Mouse (Mus musculus) mammary gland, adult 2 months (tissue): ENCODE measurements around the gene Dnah2. TPM values are rescaled to one million over a fixed set of nuclear protein-coding genes. Genes with fewer than 3 reads are reported as not detected.

Source experiments
- polyA plus RNA-seq: library from polyadenylated mRNA; depleted of rRNA; stranded (reverse); fragments of >200 nt; gene quantifications from 2 replicates; pipeline ENCODE4 v1.2.3, GENCODE M21; 2012; ENCODE audit warnings: low replicate concordance; rRNA removed

Gene Dnah2
- 0.20 and 0.27 TPM in 2 replicates for polyA plus RNA-seq

GRCm38 (mm10) chr11:69549060-69549656 is at the start of gene Dnah2:
Gene Dnah2, minus strand, starts transcription at chr11:69549110.

GRCm38 (mm10) chr11:69580091-69580514 is 31.2 kb upstream of the Dnah2 start, which contains the start of the genes Wrap53 and Trp53:
Gene Wrap53, minus strand, starts transcription at chr11:69580255.
Gene Trp53, plus strand, starts transcription at chr11:69580359.

GRCm38 (mm10) chr11:69559851-69560765 is 11.2 kb upstream of the Dnah2 start, which contains the start of gene Efnb3:
Gene Efnb3, minus strand, starts transcription at chr11:69560205.

GRCm38 (mm10) chr11:69413221-69414181 is 135.4 kb downstream of the Dnah2 start, which contains the start of gene Kdm6b:
Gene Kdm6b, minus strand, starts transcription at chr11:69413675.

GRCm38 (mm10) chr11:69398059-69398458 is 150.9 kb downstream of the Dnah2 start, which contains the start of gene Tmem88:
Gene Tmem88, minus strand, starts transcription at chr11:69398234.

GRCm38 (mm10) chr11:69395235-69395633 is 153.7 kb downstream of the Dnah2 start, which contains the start of the genes Naa38 and Cyb5d1:
Gene Naa38, plus strand, starts transcription at chr11:69395487.
Gene Cyb5d1, minus strand, starts transcription at chr11:69395631.

Other genes with a start within 250 kb of the Dnah2 start
- gene Cntrob, start 225.3 kb downstream of the Dnah2 start, polyA plus RNA-seq = 6.4 and 7.9 TPM in 2 replicates
- gene Trappc1, start 225.1 kb downstream of the Dnah2 start, polyA plus RNA-seq = 31.5 and 86.9 TPM in 2 replicates
- 2.1 and 2.7 TPM in 2 replicates for gene Kcnab3, start 222.9 kb downstream of the Dnah2 start, polyA plus RNA-seq
- 0.36 and 2.5 TPM in 2 replicates for gene Rnf227, start 208.6 kb downstream of the Dnah2 start, polyA plus RNA-seq
- 109 and 197 TPM in 2 replicates for gene Chd3, start 179.7 kb downstream of the Dnah2 start, polyA plus RNA-seq
- gene Naa38, start 153.6 kb downstream of the Dnah2 start, polyA plus RNA-seq = 151 and 175 TPM in 2 replicates
- 17.6 and 18.6 TPM in 2 replicates for gene Cyb5d1, start 153.5 kb downstream of the Dnah2 start, polyA plus RNA-seq
- gene Tmem88, start 150.9 kb downstream of the Dnah2 start, polyA plus RNA-seq = 51.2 and 75.7 TPM in 2 replicates
- 8.2 and 21.0 TPM in 2 replicates for gene Kdm6b, start 135.4 kb downstream of the Dnah2 start, polyA plus RNA-seq
- gene Efnb3, start 11.1 kb upstream of the Dnah2 start, polyA plus RNA-seq = 1.1 and 2.5 TPM in 2 replicates
- gene Wrap53, start 31.1 kb upstream of the Dnah2 start, polyA plus RNA-seq = 19.0 and 19.8 TPM in 2 replicates
- 122 and 145 TPM in 2 replicates for gene Trp53, start 31.2 kb upstream of the Dnah2 start, polyA plus RNA-seq
- 11.6 and 60.5 TPM in 2 replicates for gene Atp1b2, start 56.8 kb upstream of the Dnah2 start, polyA plus RNA-seq
- gene Shbg, start 68.8 kb upstream of the Dnah2 start, polyA plus RNA-seq = 0.08 TPM in 1 of 2 replicates, not detected in the other
- gene Sat2, start 72.9 kb upstream of the Dnah2 start, polyA plus RNA-seq = 2.1 and 6.7 TPM in 2 replicates
- 50.5 and 57.2 TPM in 2 replicates for gene Fxr2, start 83.9 kb upstream of the Dnah2 start, polyA plus RNA-seq
- 0.66 and 1.1 TPM in 2 replicates for gene Sox15, start 106.2 kb upstream of the Dnah2 start, polyA plus RNA-seq
- gene Mpdu1, start 113.5 kb upstream of the Dnah2 start, polyA plus RNA-seq = 139 and 176 TPM in 2 replicates
- 76.8 and 80.0 TPM in 2 replicates for gene Cd68, start 117.0 kb upstream of the Dnah2 start, polyA plus RNA-seq
- gene Eif4a1, start 123.3 kb upstream of the Dnah2 start, polyA plus RNA-seq = 199 and 324 TPM in 2 replicates
- 40.2 and 91.5 TPM in 2 replicates for gene Senp3, start 133.0 kb upstream of the Dnah2 start, polyA plus RNA-seq
- 5.2 and 9.5 TPM in 2 replicates for gene Tnfsf13, start 136.7 kb upstream of the Dnah2 start, polyA plus RNA-seq
- gene Tnfsf12, start 146.7 kb upstream of the Dnah2 start, polyA plus RNA-seq = 48.2 and 64.3 TPM in 2 replicates
- 8.4 and 11.1 TPM in 2 replicates for gene Tnfsfm13, start 147.0 kb upstream of the Dnah2 start, polyA plus RNA-seq
- 18.0 and 27.0 TPM in 2 replicates for gene Polr2a, start 209.5 kb upstream of the Dnah2 start, polyA plus RNA-seq
- not detected in 2 replicates for gene Slc35g3, start 212.9 kb upstream of the Dnah2 start, polyA plus RNA-seq
- gene Zbtb4, start 216.8 kb upstream of the Dnah2 start, polyA plus RNA-seq = 47.2 and 88.9 TPM in 2 replicates
- 14.0 and 38.5 TPM in 2 replicates for gene Chrnb1, start 246.8 kb upstream of the Dnah2 start, polyA plus RNA-seq